In the genomic region with DNA sequence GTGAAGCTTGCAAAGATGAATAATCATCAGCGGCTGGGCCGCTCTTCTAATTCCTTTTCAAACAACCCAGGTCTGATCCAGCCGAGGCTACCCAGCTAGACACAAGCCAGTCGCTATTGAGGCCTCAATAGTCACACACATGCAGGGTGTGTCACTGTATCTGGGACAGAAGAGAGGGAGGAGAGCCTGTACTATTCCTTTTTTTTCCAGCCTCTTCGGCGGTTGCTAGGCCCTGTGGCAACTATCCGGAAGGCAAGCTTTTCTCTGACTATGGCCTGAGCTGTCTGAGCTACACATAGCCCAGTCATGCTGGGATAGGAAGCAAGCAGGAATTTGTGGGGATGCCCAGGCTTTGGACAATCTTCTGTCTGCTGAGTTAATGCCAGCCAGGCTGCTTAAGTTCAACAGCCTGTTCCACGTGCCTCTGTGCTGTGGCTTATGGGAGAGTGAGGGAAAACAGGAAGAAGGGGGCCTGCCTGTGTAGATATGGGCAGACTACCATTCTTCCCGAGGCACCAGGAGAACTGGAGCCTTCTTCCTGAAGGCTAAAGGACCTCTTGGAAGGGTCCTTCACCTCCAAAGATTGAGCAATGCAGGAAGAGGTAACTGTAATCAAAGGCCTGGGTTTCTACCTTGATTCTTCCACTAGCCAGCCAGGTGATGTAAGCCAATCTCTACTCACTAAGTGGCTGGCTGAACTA, we compare ENCODE assay signal across 13 mouse cellular contexts.
DNase-seq lines count a peak whose midpoint lies in the region; ATAC-seq lines count a peak whose summit lies in the region.
"Had no signal": no experiment of that assay in that cellular context is flagged by ENCODE, and none has a peak within 500 bp of the region (broad histone marks: within the 10 kb centered on the region; RNA-seq: fewer than 3 reads in every experiment).

No protein-coding gene starts in this region.

- 0 out of 2 replicates have a peak overlapping the region, but pooled peaks have one; percentile 22 for H3K27ac ChIP-seq in heart, embryonic 11.5 days (ENCODE audit: low read depth, low read length)
- H3K27ac ChIP-seq in embryonic facial prominence, embryonic 10.5 days (replicated peaks), result 0 out of 2 replicates have a peak overlapping the region, but pooled peaks have one; percentile 41
- H3K27ac ChIP-seq in hindbrain, embryonic 13.5 days, result peak overlapping the region; percentile 63
- peak overlapping the region; percentile 74 for H3K27ac ChIP-seq in midbrain, embryonic 11.5 days (ENCODE audit: low read depth, low read length)
- H3K27ac ChIP-seq: liver, embryonic 13.5 days had no signal

- DNase-seq in heart, postnatal 14 days, result no peak
- DNase-seq in embryonic facial prominence, embryonic 10.5 days (ENCODE audit: low spot score), result no peak
- peak; percentile 89 for DNase-seq in midbrain, embryonic 11.5 days (ENCODE audit: low spot score, missing footprints)
- DNase-seq in adrenal gland, postnatal 25 days, result no peak
- no peak for DNase-seq in spleen, adult 18-20 months
- DNase-seq in left cerebral cortex, postnatal 36 days (ENCODE audit: low spot score in 2 of 2), result no peak
- DNase-seq: cerebellum, adult 11 months; liver, embryonic 13.5 days; thymus, postnatal 14 days had no signal

- no peak overlapping the region for H3K4me3 ChIP-seq in heart, embryonic 11.5 days (ENCODE audit: low read depth, low read length)
- H3K4me3 ChIP-seq in embryonic facial prominence, embryonic 10.5 days, result no peak overlapping the region
- H3K4me3 ChIP-seq in hindbrain, embryonic 13.5 days, result no peak overlapping the region
- H3K4me3 ChIP-seq in midbrain, embryonic 11.5 days (ENCODE audit: low read depth, low read length), result no peak overlapping the region
- H3K4me3 ChIP-seq: liver, embryonic 13.5 days; myocyte had no signal

- intact Hi-C loops in heart, postnatal 14 days (cut with DNase I), result loop anchor here (5.0 to 10.0 kb wide), 2 partner anchors 405 to 638 kb away; no protein-coding TSS in a partner anchor
- intact Hi-C loops in left cerebral cortex, postnatal 36 days (cut with DNase I), result no loop called here

- H3K4me2 ChIP-seq in heart, embryonic 11.5 days, result no peak overlapping the region
- no peak overlapping the region for H3K4me2 ChIP-seq in hindbrain, embryonic 13.5 days
- no peak overlapping the region for H3K4me2 ChIP-seq in midbrain, embryonic 11.5 days
- H3K4me2 ChIP-seq: liver, embryonic 13.5 days had no signal

- H3K9me3 ChIP-seq in heart, embryonic 11.5 days (replicated peaks; ENCODE audit: control insufficient read depth, low read length), result no peaks in the 10 kb centered on the region
- H3K9me3 ChIP-seq in embryonic facial prominence, embryonic 10.5 days, result no peaks in the 10 kb centered on the region
- H3K9me3 ChIP-seq in hindbrain, embryonic 13.5 days, result no peaks in the 10 kb centered on the region
- H3K9me3 ChIP-seq in midbrain, embryonic 11.5 days (ENCODE audit: control insufficient read depth, low read length), result no peaks in the 10 kb centered on the region
- H3K9me3 ChIP-seq: liver, embryonic 13.5 days had no signal

- no peaks in the 10 kb centered on the region for H3K27me3 ChIP-seq in heart, embryonic 11.5 days (ENCODE audit: control insufficient read depth, insufficient read depth, low read length)
- no peaks in the 10 kb centered on the region for H3K27me3 ChIP-seq in embryonic facial prominence, embryonic 10.5 days (replicated peaks; ENCODE audit: low read depth, poor library complexity, severe bottlenecking)
- no peaks in the 10 kb centered on the region for H3K27me3 ChIP-seq in hindbrain, embryonic 13.5 days
- H3K27me3 ChIP-seq in midbrain, embryonic 11.5 days (ENCODE audit: control insufficient read depth, insufficient read depth, low read length), result no peaks in the 10 kb centered on the region
- H3K27me3 ChIP-seq: liver, embryonic 13.5 days had no signal

- peak overlapping the region; percentile 22; the same call in 1 of the 2 replicates for H3K9ac ChIP-seq in heart, embryonic 11.5 days (ENCODE audit: low read depth, low read length)
- H3K9ac ChIP-seq in hindbrain, embryonic 13.5 days, result no peak overlapping the region
- no peak overlapping the region for H3K9ac ChIP-seq in midbrain, embryonic 11.5 days (ENCODE audit: low read length)
- H3K9ac ChIP-seq: liver, embryonic 13.5 days had no signal

- peaks cover 26% of the 10 kb centered on the region for H3K4me1 ChIP-seq in heart, embryonic 11.5 days (ENCODE audit: control insufficient read depth, insufficient read depth, low read length)
- peaks cover 18% of the 10 kb centered on the region for H3K4me1 ChIP-seq in embryonic facial prominence, embryonic 10.5 days
- peaks cover 34% of the 10 kb centered on the region for H3K4me1 ChIP-seq in hindbrain, embryonic 13.5 days (replicated peaks)
- H3K4me1 ChIP-seq in midbrain, embryonic 11.5 days (ENCODE audit: control insufficient read depth, insufficient read depth, low read length), result peaks cover 22% of the 10 kb centered on the region
- H3K4me1 ChIP-seq: liver, embryonic 13.5 days had no signal

- ATAC-seq in heart, embryonic 11.5 days (replicated peaks; ENCODE audit: insufficient number of reproducible peaks, low FRiP score, low TSS enrichment), result no peak
- ATAC-seq in hindbrain, embryonic 13.5 days (ENCODE audit: low FRiP score), result peak; percentile 43
- peak; percentile 82 for ATAC-seq in midbrain, embryonic 11.5 days (ENCODE audit: low FRiP score)
- ATAC-seq: activated CD4-positive, CD25-positive, alpha-beta regulatory T cell, adult 4 months had no signal

- WGBS in heart, embryonic 11.5 days (ENCODE audit: insufficient replicate concordance), result 49% methylated on average over 9 of the region's 9 CpGs
- 53% methylated on average over 9 of the region's 9 CpGs for WGBS in embryonic facial prominence, embryonic 10.5 days
- 25% methylated on average over 9 of the region's 9 CpGs for WGBS in hindbrain, embryonic 13.5 days
- WGBS in midbrain, embryonic 11.5 days, result 18% methylated on average over 9 of the region's 9 CpGs

- H3K36me3 ChIP-seq in heart, embryonic 11.5 days (ENCODE audit: control insufficient read depth, insufficient read depth, low read length), result no peaks in the 10 kb centered on the region
- no peaks in the 10 kb centered on the region for H3K36me3 ChIP-seq in embryonic facial prominence, embryonic 10.5 days (replicated peaks)
- no peaks in the 10 kb centered on the region for H3K36me3 ChIP-seq in hindbrain, embryonic 13.5 days
- no peaks in the 10 kb centered on the region for H3K36me3 ChIP-seq in midbrain, embryonic 11.5 days (ENCODE audit: control insufficient read depth, insufficient read depth, low read length)
- H3K36me3 ChIP-seq: liver, embryonic 13.5 days had no signal

Comparison
In these comparisons a context has a peak if more than half of its experiments do, and no peak if none do; other contexts are left out.
1. H3K27ac ChIP-seq: peak in every context shown above with its lines; median percentile 74 in midbrain, embryonic 11.5 days; 63 in hindbrain, embryonic 13.5 days; 41 in embryonic facial prominence, embryonic 10.5 days; 22 in heart, embryonic 11.5 days.